In the genomic region with DNA sequence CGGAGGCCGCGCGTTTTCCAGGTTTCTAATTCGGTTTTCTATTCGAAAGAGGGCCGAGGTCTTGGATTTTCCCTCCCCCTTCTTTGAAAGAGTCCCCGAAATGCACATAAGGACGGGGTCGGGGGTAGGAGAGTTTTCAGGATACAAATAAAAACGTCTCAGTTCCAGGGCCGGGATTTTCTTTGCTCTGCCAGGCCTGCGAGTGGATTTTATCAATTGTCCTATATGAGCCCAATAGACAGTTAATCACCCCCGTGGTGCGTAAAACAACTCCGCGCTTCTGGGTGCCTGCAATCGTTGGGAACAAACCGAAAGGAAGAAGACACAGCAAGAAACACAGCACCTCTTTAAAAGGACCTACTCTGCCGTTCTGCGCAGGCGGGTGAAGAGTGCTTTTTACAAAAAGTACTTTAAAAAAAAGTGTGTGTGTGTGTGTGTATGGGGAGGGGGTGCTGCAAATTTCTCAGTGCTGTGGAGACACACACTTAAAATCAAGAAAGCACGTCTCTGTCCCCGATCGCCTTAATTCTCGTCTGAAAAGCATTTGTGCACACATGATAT, we compare ENCODE assay signal across 12 mouse cellular contexts. TPM values are rescaled to one million over a fixed set of nuclear protein-coding genes. Genes with fewer than 3 reads are reported as not detected.
DNase-seq lines count a peak whose midpoint lies in the region; ATAC-seq and TF ChIP-seq lines count a peak whose summit lies in the region.
"Had no signal": no experiment of that assay in that cellular context is flagged by ENCODE, and none has a peak within 500 bp of the region (broad histone marks: within the 10 kb centered on the region; RNA-seq: fewer than 3 reads in every experiment).

No protein-coding gene starts in this region.

- H3K27ac ChIP-seq in kidney, postnatal 0 days, result no peak overlapping the region
- no peak overlapping the region for H3K27ac ChIP-seq in brown adipose tissue, adult 24 weeks (replicated peaks; ENCODE audit: low read depth, low read length)
- H3K27ac ChIP-seq in embryonic facial prominence, embryonic 14.5 days (replicated peaks; ENCODE audit: low read depth, low read length), result no peak overlapping the region
- H3K27ac ChIP-seq in midbrain, embryonic 12.5 days (replicated peaks), result no peak overlapping the region
- no peak overlapping the region for H3K27ac ChIP-seq in left cerebral cortex, adult 2 months
- H3K27ac ChIP-seq: liver, embryonic 15.5 days; stomach, embryonic 15.5 days had no signal

- intact Hi-C loops in left cerebral cortex, adult 2 months (cut with DNase I), result no loop called here

- peak overlapping the region; percentile 39 for H3K4me2 ChIP-seq in kidney, postnatal 0 days (ENCODE audit: low read length)
- peak overlapping the region; percentile 40; the same call in 1 of the 2 replicates for H3K4me2 ChIP-seq in embryonic facial prominence, embryonic 14.5 days (ENCODE audit: low read depth, low read length)
- peak overlapping the region; percentile 59 for H3K4me2 ChIP-seq in midbrain, embryonic 12.5 days (replicated peaks)
- H3K4me2 ChIP-seq: liver, embryonic 15.5 days; stomach, embryonic 15.5 days had no signal

- 0 out of 2 replicates have a peak overlapping the region, but pooled peaks have one; percentile 4 for H3K9ac ChIP-seq in kidney, postnatal 0 days (ENCODE audit: low read depth, low read length)
- no peak overlapping the region for H3K9ac ChIP-seq in embryonic facial prominence, embryonic 14.5 days (ENCODE audit: low read depth, low read length)
- H3K9ac ChIP-seq in midbrain, embryonic 12.5 days (replicated peaks), result peak overlapping the region; percentile 43; the same call in 1 of the 2 replicates
- H3K9ac ChIP-seq: liver, embryonic 15.5 days; stomach, embryonic 15.5 days had no signal

- H3K4me1 ChIP-seq in kidney, postnatal 0 days (replicated peaks; ENCODE audit: insufficient read depth, low read length), result peaks cover 15% of the 10 kb centered on the region; the same call in 1 of the 2 replicates
- no peaks in the 10 kb centered on the region for H3K4me1 ChIP-seq in brown adipose tissue, adult 24 weeks (ENCODE audit: control insufficient read depth, insufficient read depth, insufficient read length, low read length)
- H3K4me1 ChIP-seq in embryonic facial prominence, embryonic 14.5 days (ENCODE audit: control insufficient read depth, insufficient read depth, low read length), result peaks cover 2% of the 10 kb centered on the region; the same call in 1 of the 2 replicates
- peaks cover 37% of the 10 kb centered on the region for H3K4me1 ChIP-seq in midbrain, embryonic 12.5 days

- peaks cover 89% of the 10 kb centered on the region for H3K27me3 ChIP-seq in kidney, postnatal 0 days (ENCODE audit: insufficient read depth, low read length)
- H3K27me3 ChIP-seq in embryonic facial prominence, embryonic 14.5 days (replicated peaks; ENCODE audit: control insufficient read depth, insufficient read depth, low read length), result peaks cover 96% of the 10 kb centered on the region
- peaks cover 100% of the 10 kb centered on the region for H3K27me3 ChIP-seq in midbrain, embryonic 12.5 days

- H3K4me3 ChIP-seq in kidney, postnatal 0 days (replicated peaks; ENCODE audit: low read depth, low read length), result peak overlapping the region; percentile 18
- H3K4me3 ChIP-seq in brown adipose tissue, adult 24 weeks (ENCODE audit: insufficient read depth, low read depth, low read length), result peak overlapping the region; percentile 17
- peak overlapping the region; percentile 0 for H3K4me3 ChIP-seq in embryonic facial prominence, embryonic 14.5 days (ENCODE audit: low read depth, low read length)
- H3K4me3 ChIP-seq in midbrain, embryonic 12.5 days, result peak overlapping the region; percentile 46
- H3K4me3 ChIP-seq in left cerebral cortex, adult 2 months, result no peak overlapping the region
- H3K4me3 ChIP-seq: liver, embryonic 15.5 days; stomach, embryonic 15.5 days had no signal

- 10% methylated on average over 26 of the region's 26 CpGs for WGBS in kidney, postnatal 0 days
- WGBS in embryonic facial prominence, embryonic 14.5 days, result 7% methylated on average over 26 of the region's 26 CpGs
- WGBS in midbrain, embryonic 12.5 days, result under 1% methylated on average over 26 of the region's 26 CpGs

- H3K36me3 ChIP-seq in kidney, postnatal 0 days (ENCODE audit: insufficient read depth, low read length), result no peaks in the 10 kb centered on the region
- H3K36me3 ChIP-seq in embryonic facial prominence, embryonic 14.5 days (ENCODE audit: control insufficient read depth, insufficient read depth, low read length), result no peaks in the 10 kb centered on the region
- no peaks in the 10 kb centered on the region for H3K36me3 ChIP-seq in midbrain, embryonic 12.5 days
- H3K36me3 ChIP-seq: liver, embryonic 15.5 days; stomach, embryonic 15.5 days had no signal

- TF ChIP-seq CTCF in kidney, postnatal 0 days (IDR thresholded peaks at IDR 0.05; ENCODE audit: low read depth), result no peak
- no peak for TF ChIP-seq CTCF in left cerebral cortex, adult 2 months (IDR thresholded peaks at IDR 0.05)

- no peak for DNase-seq in kidney, postnatal 0 days (ENCODE audit: low spot score)
- no peak for DNase-seq in kidney, postnatal 10 days
- no peak for DNase-seq in embryonic facial prominence, embryonic 14.5 days (ENCODE audit: low spot score)
- DNase-seq in cerebellum, adult 9-10 months, result no peak
- no peak for DNase-seq in layer of hippocampus, postnatal 14 days (ENCODE audit: low spot score in 2 of 2)
- no peak for DNase-seq in left cerebral cortex, adult 2 months (ENCODE audit: extremely low spot score in 1 of 2, low spot score in 2 of 2)
- DNase-seq: adrenal gland, adult 2 months had no signal

- no peak for ATAC-seq in kidney, postnatal 0 days (replicated peaks; ENCODE audit: low FRiP score, low read depth)
- ATAC-seq in embryonic facial prominence, embryonic 14.5 days (ENCODE audit: low read depth), result no peak
- ATAC-seq in midbrain, embryonic 12.5 days (ENCODE audit: low FRiP score, low read depth), result no peak

- no peaks in the 10 kb centered on the region for H3K9me3 ChIP-seq in kidney, postnatal 0 days (replicated peaks; ENCODE audit: low read length)
- no peaks in the 10 kb centered on the region for H3K9me3 ChIP-seq in embryonic facial prominence, embryonic 14.5 days (ENCODE audit: control insufficient read depth, low read length)
- no peaks in the 10 kb centered on the region for H3K9me3 ChIP-seq in midbrain, embryonic 12.5 days
- H3K9me3 ChIP-seq: liver, embryonic 15.5 days; stomach, embryonic 15.5 days had no signal

RNA-seq across cellular contexts. Expression of gene Lmx1b, which starts 3.6 kb away (rescaled TPM):
- polyA plus RNA-seq in kidney, postnatal 0 days (2015; fragmentation: Nextera tagmentation; extraction: Ambion mirVana), result 0.82 and 0.88 TPM in 2 replicates
- not detected in 2 replicates for polyA plus RNA-seq in brown adipose tissue, adult 24 weeks (2012; ENCODE audit: insufficient read depth, insufficient read length, missing spikeins)
- polyA plus RNA-seq in embryonic facial prominence, embryonic 14.5 days (2014; fragmentation: Nextera tagmentation; extraction: Ambion mirVana), result 0.43 and 0.85 TPM in 2 replicates
- 2.3 and 2.8 TPM in 2 replicates for polyA plus RNA-seq in midbrain, embryonic 12.5 days (2016; fragmentation: Nextera tagmentation; extraction: Ambion mirVana)
- total RNA-seq in layer of hippocampus, postnatal 14 days (2021), result under 1 TPM; 0.17 to 0.28 TPM
- total RNA-seq in left cerebral cortex, adult 2 months (2021), result under 1 TPM in 1 of 2 experiments, not detected in 1; 0.07 TPM
- total RNA-seq: adrenal gland, adult 2 months; granulocyte monocyte progenitor cell, adult 5-6 weeks had no signal
- polyA plus RNA-seq: adrenal gland, adult 2 months; liver, embryonic 15.5 days had no signal
